Mouse (Mus musculus): ENCODE data around the gene Tnfrsf25. TPM values are rescaled to one million over a fixed set of nuclear protein-coding genes. Genes with fewer than 3 reads are reported as not detected.
A peak's percentile ranks its signal among the peaks of the same experiment; 100 is the strongest.

Tnfrsf25 gene
- polyA plus RNA-seq, 1 experiment from 2014 or later: 0.97 TPM

DNA sequence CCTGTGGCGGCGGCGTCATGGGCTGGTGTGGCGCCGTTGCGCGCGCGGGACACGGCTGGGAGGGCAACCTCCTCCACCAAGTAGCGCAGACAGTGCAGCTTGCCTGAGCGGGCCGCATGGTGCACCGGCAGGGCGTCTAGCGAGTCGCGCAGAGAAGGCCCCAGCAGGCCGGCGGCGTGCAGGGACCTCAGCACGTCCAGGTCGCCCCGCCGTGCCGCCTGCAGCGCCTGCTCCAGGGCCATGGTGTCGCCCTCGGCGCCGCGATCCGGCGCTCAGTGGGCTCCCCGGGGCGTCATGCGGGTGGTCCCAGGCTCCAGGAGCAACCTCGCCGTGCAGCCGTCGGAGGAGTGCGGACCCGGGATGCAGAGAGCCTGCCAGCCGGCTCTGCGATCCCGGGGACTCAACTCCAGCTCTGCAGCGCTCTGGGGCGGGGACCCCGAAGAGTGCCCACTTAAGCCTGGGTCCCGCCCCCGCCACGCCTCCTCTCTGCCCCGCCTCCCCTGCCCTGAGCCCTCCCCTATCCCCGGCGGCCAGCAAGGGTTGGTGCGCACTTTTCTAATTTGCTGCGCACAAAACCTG, 36.3 kb downstream of the Tnfrsf25 start, which contains the start of gene Espn:
TSS of gene Espn (minus strand) at position 406 of the 579 bp plus-strand sequence.
- H3K27ac ChIP-seq (ENCODE audit: low read depth): no peak within 1 kb of the TSS
- H3K4me2 ChIP-seq (ENCODE audit: low read length): peak within 1 kb of the TSS; percentile 59
- WGBS: 2% methylated on average over 48 of the region's 57 CpGs
- DNase-seq (ENCODE audit: low spot score) (peak; percentile 81), ATAC-seq (replicated peaks; ENCODE audit: low FRiP score, low TSS enrichment, low read depth) (peak; percentile 78)
- H3K9ac ChIP-seq (ENCODE audit: low read length): no peak within 1 kb of the TSS
- H3K27me3 ChIP-seq (replicated peaks; ENCODE audit: control insufficient read depth, insufficient read depth, low read length): peaks cover 53% of the 10 kb centered on the region
- no peaks in the 10 kb centered on the region for H3K36me3 ChIP-seq (ENCODE audit: control insufficient read depth, insufficient read depth, low read length)
- H3K4me1 ChIP-seq (replicated peaks; ENCODE audit: control insufficient read depth, insufficient read depth, low read length): 0 out of 2 replicates have a peak, but pooled peaks cover 3% of the 10 kb centered on the region
- peak within 1 kb of the TSS; percentile 33 for H3K4me3 ChIP-seq (ENCODE audit: low read depth, low read length)
- H3K9me3 ChIP-seq (ENCODE audit: control insufficient read depth, low read length): no peaks in the 10 kb centered on the region

DNA sequence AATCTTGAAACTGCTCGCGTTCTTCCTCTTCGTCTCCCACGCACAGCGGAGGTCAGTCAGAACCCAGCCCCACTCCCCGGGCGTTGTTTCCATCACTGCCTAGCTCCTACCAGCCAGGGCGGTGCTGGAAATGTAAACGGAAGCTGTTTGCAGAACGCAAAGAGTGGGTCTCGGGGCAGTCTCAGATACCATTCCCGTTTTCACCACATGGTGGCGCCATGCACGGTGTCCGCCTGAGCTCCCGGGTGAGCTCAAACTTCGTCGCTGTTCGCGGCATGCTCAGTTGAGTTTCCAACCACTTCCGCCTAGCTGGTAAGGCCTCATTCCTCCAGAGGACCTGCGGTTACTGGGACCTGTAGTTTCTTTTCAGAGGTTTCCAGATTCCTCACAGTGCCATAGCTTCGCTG, 38.0 kb downstream of the Tnfrsf25 start:
- 1% methylated on average over 23 of the region's 23 CpGs for WGBS
- Histone ChIP-seq H3K4me3 (ENCODE audit: low read depth, low read length) (no peak overlapping the region), H3K27ac (ENCODE audit: low read depth) (no peak overlapping the region), H3K9me3 (ENCODE audit: control insufficient read depth, low read length) (no peaks in the 10 kb centered on the region), H3K4me1 (replicated peaks; ENCODE audit: control insufficient read depth, insufficient read depth, low read length) (peaks cover 9% of the 10 kb centered on the region; the same call in 1 of the 2 replicates), H3K9ac (ENCODE audit: low read length) (no peak overlapping the region), H3K36me3 (ENCODE audit: control insufficient read depth, insufficient read depth, low read length) (no peaks in the 10 kb centered on the region), H3K27me3 (replicated peaks; ENCODE audit: control insufficient read depth, insufficient read depth, low read length) (peaks cover 70% of the 10 kb centered on the region), H3K4me2 (ENCODE audit: low read length) (peak overlapping the region; percentile 29; the same call in 1 of the 2 replicates)
- ATAC-seq (replicated peaks; ENCODE audit: low FRiP score, low TSS enrichment, low read depth) (peak; percentile 14; the same call in 1 of the 2 replicates), DNase-seq (ENCODE audit: low spot score) (peak; percentile 98)

DNA sequence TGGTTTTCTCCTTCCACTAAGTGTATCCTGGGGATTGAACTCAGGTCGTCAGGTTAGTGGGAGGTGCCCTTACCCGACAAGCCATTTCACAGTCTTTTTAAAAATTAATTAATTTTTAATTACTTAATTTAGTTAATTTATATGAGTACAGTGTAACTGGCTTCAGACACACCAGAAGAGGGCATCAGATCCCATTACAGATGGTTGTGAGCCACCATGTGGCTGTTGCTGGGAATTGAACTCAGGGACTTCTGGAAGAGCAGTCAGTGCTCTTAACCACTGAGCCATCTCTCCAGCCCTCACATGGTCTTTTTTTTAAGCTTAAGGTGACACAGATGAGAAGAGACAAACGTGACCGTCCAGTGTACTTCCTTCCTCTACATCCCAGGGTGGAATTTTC, 39.3 kb downstream of the Tnfrsf25 start:
- ATAC-seq (replicated peaks; ENCODE audit: low FRiP score, low TSS enrichment, low read depth) (no peak), DNase-seq (ENCODE audit: low spot score) (no peak)
- WGBS: 72% methylated on average over 4 of the region's 4 CpGs
- H3K4me1 ChIP-seq (replicated peaks; ENCODE audit: control insufficient read depth, insufficient read depth, low read length): peaks cover 15% of the 10 kb centered on the region; the same call in 1 of the 2 replicates
- H3K27ac ChIP-seq (ENCODE audit: low read depth): no peak overlapping the region
- no peak overlapping the region for H3K4me2 ChIP-seq (ENCODE audit: low read length)
- H3K4me3 ChIP-seq (ENCODE audit: low read depth, low read length): no peak overlapping the region
- peaks cover 73% of the 10 kb centered on the region for H3K27me3 ChIP-seq (replicated peaks; ENCODE audit: control insufficient read depth, insufficient read depth, low read length)
- no peaks in the 10 kb centered on the region for H3K36me3 ChIP-seq (ENCODE audit: control insufficient read depth, insufficient read depth, low read length)
- no peaks in the 10 kb centered on the region for H3K9me3 ChIP-seq (ENCODE audit: control insufficient read depth, low read length)
- no peak overlapping the region for H3K9ac ChIP-seq (ENCODE audit: low read length)

DNA sequence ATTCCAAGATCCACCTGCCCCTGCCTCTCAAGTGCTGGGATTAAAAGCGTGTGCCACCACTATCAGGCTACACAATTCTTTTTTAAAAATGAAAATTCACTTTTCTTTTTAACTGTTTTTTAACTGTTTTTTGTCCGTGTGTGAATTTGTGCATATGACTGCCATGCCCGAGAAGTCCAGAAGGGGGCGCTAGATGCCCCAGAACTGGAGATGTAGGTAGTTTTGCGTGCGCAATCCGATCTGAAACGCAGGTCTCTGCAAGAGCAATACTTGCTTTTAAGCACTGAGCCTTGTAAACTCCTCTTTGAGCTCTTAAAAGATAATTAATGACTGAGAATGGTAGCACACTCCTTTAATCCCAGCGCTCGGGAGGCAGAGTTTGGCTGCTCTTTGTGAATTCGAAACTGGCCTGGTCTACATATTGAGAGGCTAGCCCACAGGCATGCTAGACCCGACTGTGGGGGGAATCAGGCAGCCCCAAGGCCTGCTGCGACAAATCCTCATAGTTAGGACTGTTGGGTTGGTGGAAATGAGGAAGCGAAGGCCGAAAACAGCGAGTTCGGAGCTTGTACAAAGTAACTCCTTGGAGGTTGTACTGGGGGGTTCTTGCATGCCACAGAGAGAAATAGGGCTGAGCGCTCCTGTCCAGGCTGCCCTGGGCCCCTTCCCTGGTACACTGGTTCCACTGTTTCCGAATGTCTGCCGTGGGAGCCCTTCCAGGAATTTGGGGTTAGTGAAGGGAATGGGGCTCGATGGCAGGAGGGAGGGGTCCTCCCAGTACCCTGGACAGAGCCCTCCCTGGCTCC, 42.2 kb downstream of the Tnfrsf25 start:
- WGBS: 18% methylated on average over 21 of the region's 21 CpGs
- DNase-seq (ENCODE audit: low spot score): peak; percentile 81
- H3K27me3 ChIP-seq (replicated peaks; ENCODE audit: control insufficient read depth, insufficient read depth, low read length): peaks cover 70% of the 10 kb centered on the region
- H3K9ac ChIP-seq (ENCODE audit: low read length): no peak overlapping the region
- H3K4me1 ChIP-seq (replicated peaks; ENCODE audit: control insufficient read depth, insufficient read depth, low read length): peaks cover 12% of the 10 kb centered on the region; the same call in 1 of the 2 replicates
- no peak overlapping the region for H3K27ac ChIP-seq (ENCODE audit: low read depth)
- H3K9me3 ChIP-seq (ENCODE audit: control insufficient read depth, low read length): no peaks in the 10 kb centered on the region
- peak overlapping the region; percentile 13; the same call in 1 of the 2 replicates for H3K4me3 ChIP-seq (ENCODE audit: low read depth, low read length)
- H3K4me2 ChIP-seq (ENCODE audit: low read length): peak overlapping the region; percentile 34
- H3K36me3 ChIP-seq (ENCODE audit: control insufficient read depth, insufficient read depth, low read length): no peaks in the 10 kb centered on the region
- ATAC-seq (replicated peaks; ENCODE audit: low FRiP score, low TSS enrichment, low read depth): no peak

DNA sequence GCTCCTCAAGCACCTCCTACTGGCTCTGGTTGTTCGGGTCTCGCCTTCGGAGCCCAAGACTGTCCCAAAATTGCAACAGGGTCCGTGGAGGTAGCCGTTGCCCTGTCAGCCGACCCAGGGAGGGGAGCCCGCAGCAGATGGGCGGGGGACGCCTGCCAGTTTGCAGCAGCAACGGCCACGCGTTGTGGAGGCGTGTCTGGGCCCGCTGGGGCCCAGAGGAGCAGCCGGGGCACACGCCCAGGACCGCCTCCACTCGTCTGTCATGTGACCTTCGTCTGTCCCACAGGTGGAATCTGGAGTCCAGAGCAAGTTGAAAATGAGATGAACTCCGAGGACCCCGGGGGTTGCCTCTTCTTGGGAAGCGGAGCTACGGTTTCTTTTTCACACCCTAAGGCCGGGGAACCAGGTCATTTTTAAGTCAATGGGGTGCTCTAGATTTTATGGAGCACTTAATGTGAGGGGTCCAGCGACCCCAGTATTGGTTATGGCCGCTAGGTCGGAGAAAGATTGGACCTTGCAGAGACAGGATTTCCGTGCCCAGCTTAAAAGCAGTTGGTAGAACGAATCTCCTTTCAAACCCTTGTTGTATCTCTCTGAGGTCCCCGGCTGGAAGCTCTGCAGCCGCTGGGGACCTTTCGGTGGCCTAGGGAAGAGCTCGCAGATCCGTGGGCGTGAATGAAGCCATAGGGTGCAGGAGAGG, 43.0 kb downstream of the Tnfrsf25 start, which contains the start of gene Hes2:
TSS of gene Hes2 (plus strand) at position 283 of the 700 bp plus-strand sequence.
- no peaks in the 10 kb centered on the region for H3K9me3 ChIP-seq (ENCODE audit: control insufficient read depth, low read length)
- 5% methylated on average over 35 of the region's 35 CpGs for WGBS
- peak within 1 kb of the TSS; percentile 34 for H3K4me2 ChIP-seq (ENCODE audit: low read length)
- DNase-seq (ENCODE audit: low spot score): no peak
- H3K4me3 ChIP-seq (ENCODE audit: low read depth, low read length): peak within 1 kb of the TSS; percentile 13; the same call in 1 of the 2 replicates
- peaks cover 65% of the 10 kb centered on the region for H3K27me3 ChIP-seq (replicated peaks; ENCODE audit: control insufficient read depth, insufficient read depth, low read length)
- peaks cover 12% of the 10 kb centered on the region; the same call in 1 of the 2 replicates for H3K4me1 ChIP-seq (replicated peaks; ENCODE audit: control insufficient read depth, insufficient read depth, low read length)
- H3K36me3 ChIP-seq (ENCODE audit: control insufficient read depth, insufficient read depth, low read length): no peaks in the 10 kb centered on the region
- H3K27ac ChIP-seq (ENCODE audit: low read depth): no peak within 1 kb of the TSS
- H3K9ac ChIP-seq (ENCODE audit: low read length): no peak within 1 kb of the TSS
- no peak; the same call in 1 of the 2 replicates for ATAC-seq (replicated peaks; ENCODE audit: low FRiP score, low TSS enrichment, low read depth)

DNA sequence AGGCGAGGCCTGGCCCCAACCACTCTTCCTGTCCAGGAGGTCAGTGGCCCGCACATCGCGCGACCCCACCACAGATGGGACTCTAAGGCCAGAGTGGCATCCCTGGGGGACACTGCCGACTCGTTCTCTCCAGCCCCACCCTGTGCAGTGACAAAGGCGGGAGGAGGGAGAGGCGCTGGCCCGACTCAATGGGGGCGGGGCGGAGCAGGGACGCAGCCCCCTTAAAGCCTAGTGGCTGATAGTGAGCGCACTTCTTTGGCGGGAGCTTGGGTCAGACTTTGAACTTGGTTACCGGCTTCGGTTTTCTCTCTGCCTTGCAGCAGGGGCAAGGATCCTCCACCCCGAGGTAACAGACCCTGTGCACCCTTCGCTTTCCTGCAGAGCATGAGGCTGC, 43.5 kb downstream of the Tnfrsf25 start:
- peaks cover 62% of the 10 kb centered on the region for H3K27me3 ChIP-seq (replicated peaks; ENCODE audit: control insufficient read depth, insufficient read depth, low read length)
- H3K9ac ChIP-seq (ENCODE audit: low read length): no peak overlapping the region
- no peaks in the 10 kb centered on the region for H3K9me3 ChIP-seq (ENCODE audit: control insufficient read depth, low read length)
- 0 out of 2 replicates have a peak overlapping the region, but pooled peaks have one; percentile 8 for H3K4me2 ChIP-seq (ENCODE audit: low read length)
- ATAC-seq (replicated peaks; ENCODE audit: low FRiP score, low TSS enrichment, low read depth) (no peak), DNase-seq (ENCODE audit: low spot score) (no peak)
- H3K4me1 ChIP-seq (replicated peaks; ENCODE audit: control insufficient read depth, insufficient read depth, low read length): peaks cover 12% of the 10 kb centered on the region; the same call in 1 of the 2 replicates
- H3K27ac ChIP-seq (ENCODE audit: low read depth): no peak overlapping the region
- H3K4me3 ChIP-seq (ENCODE audit: low read depth, low read length): 0 out of 2 replicates have a peak overlapping the region, but pooled peaks have one; percentile 13
- no peaks in the 10 kb centered on the region for H3K36me3 ChIP-seq (ENCODE audit: control insufficient read depth, insufficient read depth, low read length)
- 2% methylated on average over 19 of the region's 19 CpGs for WGBS

DNA sequence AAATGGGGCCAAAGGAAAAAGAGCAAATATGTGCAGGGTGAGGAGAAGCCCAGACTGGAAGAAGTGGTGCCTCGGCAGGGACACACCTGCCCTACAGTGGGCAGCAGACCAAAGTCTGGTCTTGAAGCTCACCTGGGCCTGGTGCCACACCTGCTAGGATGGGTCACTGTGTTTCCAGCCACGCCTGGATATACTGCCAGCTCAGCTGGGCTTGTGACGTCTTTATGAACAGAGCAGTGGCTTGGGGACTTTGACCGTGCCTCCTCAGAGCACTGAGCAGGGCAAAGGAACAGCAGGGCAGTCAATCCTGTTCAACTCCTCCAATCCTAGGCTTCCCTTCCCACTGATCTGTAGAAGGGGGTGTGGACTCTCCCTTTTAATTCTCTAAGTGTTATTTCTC, 45.0 kb downstream of the Tnfrsf25 start:
- peaks cover 57% of the 10 kb centered on the region for H3K27me3 ChIP-seq (replicated peaks; ENCODE audit: control insufficient read depth, insufficient read depth, low read length)
- peaks cover 12% of the 10 kb centered on the region; the same call in 1 of the 2 replicates for H3K4me1 ChIP-seq (replicated peaks; ENCODE audit: control insufficient read depth, insufficient read depth, low read length)
- H3K36me3 ChIP-seq (ENCODE audit: control insufficient read depth, insufficient read depth, low read length): no peaks in the 10 kb centered on the region
- WGBS: 40% methylated on average over 4 of the region's 4 CpGs
- H3K9me3 ChIP-seq (ENCODE audit: control insufficient read depth, low read length): no peaks in the 10 kb centered on the region
- no peak overlapping the region for H3K4me2 ChIP-seq (ENCODE audit: low read length)
- ATAC-seq (replicated peaks; ENCODE audit: low FRiP score, low TSS enrichment, low read depth) (peak; percentile 54; the same call in 1 of the 2 replicates), DNase-seq (ENCODE audit: low spot score) (no peak)
- H3K9ac ChIP-seq (ENCODE audit: low read length): no peak overlapping the region
- no peak overlapping the region for H3K27ac ChIP-seq (ENCODE audit: low read depth)
- no peak overlapping the region for H3K4me3 ChIP-seq (ENCODE audit: low read depth, low read length)

DNA sequence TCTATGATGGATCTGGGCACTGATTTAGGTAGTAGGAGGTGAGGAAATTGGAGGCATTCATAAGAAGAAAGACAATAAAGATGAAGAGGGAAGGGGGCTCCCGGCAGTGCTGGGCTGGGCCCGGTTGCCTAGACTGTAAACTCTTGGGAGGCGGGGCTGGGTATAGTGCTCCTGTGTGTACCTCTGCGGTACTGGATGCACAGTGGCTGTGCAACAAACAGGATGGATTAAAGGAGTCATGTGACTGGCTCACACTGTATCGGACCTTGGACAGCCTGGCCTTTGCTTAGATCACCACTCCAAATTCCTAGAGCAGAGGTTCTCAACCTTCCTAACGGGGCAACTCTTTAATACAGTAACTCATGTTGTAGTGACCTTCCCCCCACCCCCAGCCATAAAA, 45.9 kb downstream of the Tnfrsf25 start:
- H3K9me3 ChIP-seq (ENCODE audit: control insufficient read depth, low read length): no peaks in the 10 kb centered on the region
- peaks cover 12% of the 10 kb centered on the region; the same call in 1 of the 2 replicates for H3K4me1 ChIP-seq (replicated peaks; ENCODE audit: control insufficient read depth, insufficient read depth, low read length)
- no peak overlapping the region for H3K9ac ChIP-seq (ENCODE audit: low read length)
- H3K4me2 ChIP-seq (ENCODE audit: low read length): no peak overlapping the region
- no peak overlapping the region for H3K4me3 ChIP-seq (ENCODE audit: low read depth, low read length)
- WGBS: 71% methylated on average over 6 of the region's 6 CpGs
- ATAC-seq (replicated peaks; ENCODE audit: low FRiP score, low TSS enrichment, low read depth) (no peak), DNase-seq (ENCODE audit: low spot score) (no peak)
- H3K27ac ChIP-seq (ENCODE audit: low read depth): no peak overlapping the region
- peaks cover 57% of the 10 kb centered on the region for H3K27me3 ChIP-seq (replicated peaks; ENCODE audit: control insufficient read depth, insufficient read depth, low read length)
- H3K36me3 ChIP-seq (ENCODE audit: control insufficient read depth, insufficient read depth, low read length): no peaks in the 10 kb centered on the region

Measured in intestine, embryonic 14.5 days (tissue).